Comparison of ENCODE assay signal across 11 mouse cellular contexts in the genomic region with DNA sequence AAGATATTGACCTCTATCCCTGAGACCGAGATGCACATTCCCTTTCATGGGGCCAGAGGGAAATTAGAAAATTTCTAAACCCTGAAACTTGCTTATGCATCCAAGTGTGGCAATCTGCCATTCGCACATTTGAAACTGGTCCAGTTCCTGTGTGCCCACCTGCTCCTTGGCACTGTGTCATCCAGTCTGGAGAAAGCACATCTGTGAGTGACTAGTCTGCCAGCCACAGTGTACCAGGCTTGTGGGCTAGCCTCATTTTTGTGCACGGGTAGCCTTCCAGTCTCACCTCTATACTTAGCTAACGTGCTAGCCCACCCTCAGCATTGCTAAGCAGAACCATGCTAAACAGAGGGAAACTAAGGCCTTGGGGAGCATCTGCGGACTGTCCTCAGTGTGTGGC. TPM values are rescaled to one million over a fixed set of nuclear protein-coding genes. Genes with fewer than 3 reads are reported as not detected.
DNase-seq lines count a peak whose midpoint lies in the region; ATAC-seq and TF ChIP-seq lines count a peak whose summit lies in the region.
"Had no signal": no experiment of that assay in that cellular context is flagged by ENCODE, and none has a peak within 500 bp of the region (broad histone marks: within the 10 kb centered on the region; RNA-seq: fewer than 3 reads in every experiment).

No protein-coding gene starts in this region.

- no peak for DNase-seq in hindbrain, embryonic 10.5 days (ENCODE audit: low spot score)
- DNase-seq in layer of hippocampus, postnatal 25 days (ENCODE audit: extremely low spot score in 1 of 2, low spot score in 1 of 2): peak; percentile 62 to 70
- DNase-seq in right cerebral cortex, postnatal 10 days (ENCODE audit: low spot score in 2 of 2): peak; percentile 74 to 81
- no peak for DNase-seq in kidney, adult 2 months
- DNase-seq in adipocyte (ENCODE audit: low spot score): no peak
- no peak for DNase-seq in T-cell, adult 2 months (ENCODE audit: low spot score)

- H3K9ac ChIP-seq in hindbrain, embryonic 12.5 days: no peak overlapping the region
- no peak overlapping the region for H3K9ac ChIP-seq in forebrain, embryonic 15.5 days (replicated peaks)
- H3K9ac ChIP-seq: kidney, embryonic 15.5 days; liver, embryonic 15.5 days had no signal

- WGBS in hindbrain, embryonic 12.5 days: 87% methylated on average over 5 of the region's 5 CpGs
- 83% methylated on average over 5 of the region's 5 CpGs for WGBS in hindbrain, embryonic 10.5 days
- WGBS in forebrain, embryonic 15.5 days: 52% methylated on average over 5 of the region's 5 CpGs
- WGBS in kidney, adult 2 months: 81% methylated on average over 5 of the region's 5 CpGs

- peak overlapping the region; percentile 88 for H3K27ac ChIP-seq in hindbrain, embryonic 12.5 days
- H3K27ac ChIP-seq in hindbrain, embryonic 10.5 days: no peak overlapping the region
- H3K27ac ChIP-seq in forebrain, embryonic 15.5 days (replicated peaks): peak overlapping the region; percentile 91
- no peak overlapping the region for H3K27ac ChIP-seq in kidney, adult 2 months (ENCODE audit: insufficient read depth, low read depth, low read length)
- H3K27ac ChIP-seq: kidney, embryonic 15.5 days; liver, embryonic 15.5 days had no signal

- ATAC-seq in hindbrain, embryonic 12.5 days (ENCODE audit: low FRiP score): no peak
- peak; percentile 50; the same call in 1 of the 2 replicates for ATAC-seq in forebrain, embryonic 15.5 days (replicated peaks)

- H3K4me1 ChIP-seq in hindbrain, embryonic 12.5 days: peaks cover 28% of the 10 kb centered on the region
- H3K4me1 ChIP-seq in hindbrain, embryonic 10.5 days (replicated peaks): peaks cover 24% of the 10 kb centered on the region
- peaks cover 46% of the 10 kb centered on the region for H3K4me1 ChIP-seq in forebrain, embryonic 15.5 days
- H3K4me1 ChIP-seq in kidney, adult 2 months (ENCODE audit: control insufficient read depth, insufficient read depth, low read length): no peaks in the 10 kb centered on the region
- H3K4me1 ChIP-seq: kidney, embryonic 15.5 days; liver, embryonic 15.5 days had no signal

- H3K4me3 ChIP-seq in hindbrain, embryonic 12.5 days: no peak overlapping the region
- H3K4me3 ChIP-seq in hindbrain, embryonic 10.5 days: no peak overlapping the region
- no peak overlapping the region for H3K4me3 ChIP-seq in forebrain, embryonic 15.5 days
- no peak overlapping the region for H3K4me3 ChIP-seq in kidney, adult 2 months (ENCODE audit: insufficient read depth, low read depth, low read length)
- H3K4me3 ChIP-seq: kidney, embryonic 15.5 days; liver, embryonic 15.5 days had no signal

- no peaks in the 10 kb centered on the region for H3K9me3 ChIP-seq in hindbrain, embryonic 12.5 days (replicated peaks)
- no peaks in the 10 kb centered on the region for H3K9me3 ChIP-seq in hindbrain, embryonic 10.5 days
- H3K9me3 ChIP-seq in forebrain, embryonic 15.5 days: no peaks in the 10 kb centered on the region
- H3K9me3 ChIP-seq: kidney, embryonic 15.5 days; liver, embryonic 15.5 days had no signal

- no peak for TF ChIP-seq POLR2A in kidney, adult 2 months (IDR thresholded peaks at IDR 0.05; ENCODE audit: low read depth, low read length)

- H3K27me3 ChIP-seq in hindbrain, embryonic 12.5 days: no peaks in the 10 kb centered on the region
- H3K27me3 ChIP-seq in hindbrain, embryonic 10.5 days (ENCODE audit: insufficient read depth, poor library complexity, severe bottlenecking): no peaks in the 10 kb centered on the region
- H3K27me3 ChIP-seq in forebrain, embryonic 15.5 days: no peaks in the 10 kb centered on the region
- H3K27me3 ChIP-seq in kidney, adult 2 months (replicated peaks; ENCODE audit: control insufficient read depth, insufficient read depth, low read length): no peaks in the 10 kb centered on the region
- H3K27me3 ChIP-seq: kidney, embryonic 15.5 days; liver, embryonic 15.5 days had no signal

- no peak for TF ChIP-seq CTCF in kidney, adult 2 months (conservative IDR thresholded peaks at IDR 0.05; ENCODE audit: insufficient read depth, insufficient read length, low read depth, low read length)

- H3K36me3 ChIP-seq in hindbrain, embryonic 12.5 days: peaks cover 5% of the 10 kb centered on the region; the same call in 1 of the 2 replicates
- no peaks in the 10 kb centered on the region for H3K36me3 ChIP-seq in hindbrain, embryonic 10.5 days
- H3K36me3 ChIP-seq in forebrain, embryonic 15.5 days: peaks cover 22% of the 10 kb centered on the region
- H3K36me3 ChIP-seq in kidney, adult 2 months (ENCODE audit: control insufficient read depth, insufficient read depth, low read length): no peaks in the 10 kb centered on the region
- H3K36me3 ChIP-seq: kidney, embryonic 15.5 days; liver, embryonic 15.5 days had no signal

- no peak overlapping the region for H3K4me2 ChIP-seq in hindbrain, embryonic 12.5 days (replicated peaks)
- no peak overlapping the region for H3K4me2 ChIP-seq in forebrain, embryonic 15.5 days (replicated peaks)
- H3K4me2 ChIP-seq: heart, embryonic 11.5 days; kidney, embryonic 15.5 days; liver, embryonic 15.5 days had no signal

RNA-seq across cellular contexts. Expression of a gene that starts 53.0 kb away (rescaled TPM):
- 93.8 and 103 TPM in 2 replicates for polyA plus RNA-seq in hindbrain, embryonic 12.5 days (2016; fragmentation: Nextera tagmentation; extraction: Ambion mirVana)
- polyA plus RNA-seq in hindbrain, embryonic 10.5 days (2016; fragmentation: Nextera tagmentation; extraction: Ambion mirVana): 71.4 and 78.2 TPM in 2 replicates
- polyA plus RNA-seq in forebrain, embryonic 15.5 days (2015; fragmentation: Nextera tagmentation; extraction: Ambion mirVana): 39.7 and 41.9 TPM in 2 replicates
- 10 to 100 TPM; 61.1 to 68.1 TPM for total RNA-seq in layer of hippocampus, postnatal 25 days (2021)
- 24.0 and 29.2 TPM in 2 replicates for polyA plus RNA-seq in kidney, adult 2 months (2012; rRNA removed)

Comparison
In these comparisons a context has a peak if more than half of its experiments do, and no peak if none do; other contexts are left out.
1. H3K27ac ChIP-seq: peak in hindbrain, embryonic 12.5 days (single experiment) and forebrain, embryonic 15.5 days (single experiment); none in hindbrain, embryonic 10.5 days (single experiment) and kidney, adult 2 months (single experiment).
2. DNase-seq: peak in layer of hippocampus, postnatal 25 days (2 of 2) and right cerebral cortex, postnatal 10 days (2 of 2); none in hindbrain, embryonic 10.5 days (single experiment), kidney, adult 2 months (single experiment), adipocyte (single experiment) and T-cell, adult 2 months (single experiment).